Mouse (Mus musculus) embryonic facial prominence, embryonic 12.5 days (tissue): ENCODE results near the gene Usp39. TPM values are rescaled to one million over a fixed set of nuclear protein-coding genes. Genes with fewer than 3 reads are reported as not detected.

Experiments
- ATAC-seq: fragments of 200-750 bp; cut with Nextera tagmentation; 2 replicates; pipeline ENCODE4 v1.8.0; 2017; ENCODE audit not compliant: insufficient number of reproducible peaks, insufficient read depth, low FRiP score, low TSS enrichment
- H3K27ac ChIP-seq: fragments of 300-500 bp; sonication (generic); 2 replicates; pipeline ENCODE4 v1.5.1; 2016; ENCODE audit warnings: mild to moderate bottlenecking
- H3K27me3 ChIP-seq: fragments of 300-500 bp; sonication (generic); 2 replicates; pipeline ENCODE4 v1.6.1; 2016; ENCODE audit warnings: mild to moderate bottlenecking, moderate library complexity
- H3K36me3 ChIP-seq: fragments of 300-500 bp; sonication (generic); 2 replicates; pipeline ENCODE4 v1.6.1; 2016; ENCODE audit warnings: mild to moderate bottlenecking
- H3K4me1 ChIP-seq: fragments of 300-500 bp; sonication (generic); 2 replicates; pipeline ENCODE4 v1.6.1; 2016
- H3K4me2 ChIP-seq: fragments of 300-500 bp; sonication (generic); replicated peaks from 2 replicates; pipeline ENCODE4 v1.6.1; 2016; ENCODE audit warnings: mild to moderate bottlenecking, moderate library complexity
- H3K4me3 ChIP-seq: fragments of 300-500 bp; sonication (generic); 2 replicates; pipeline ENCODE4 v1.5.1; 2016; ENCODE audit warnings: mild to moderate bottlenecking
- H3K9ac ChIP-seq: fragments of 300-500 bp; sonication (generic); 2 replicates; pipeline ENCODE4 v1.6.1; 2016; ENCODE audit warnings: mild to moderate bottlenecking, moderate library complexity
- H3K9me3 ChIP-seq: fragments of 300-500 bp; sonication (generic); 2 replicates; pipeline ENCODE4 v1.6.1; 2016; ENCODE audit warnings: mild to moderate bottlenecking, moderate library complexity
- WGBS: fragments of 180-500 bp; shearing (Covaris S2); methylation state at CpG from one replicate; pipeline ENCODE4 v1.1.7; 2016; 5-methylcytosine and 5-hydroxymethylcytosine counted together
- polyA plus RNA-seq: library from polyadenylated mRNA; unstranded; fragments of >200 nt; fragmentation: Nextera tagmentation; extraction: Ambion mirVana; gene quantifications from 2 replicates; pipeline ENCODE4 v1.2.1, GENCODE M21; 2016

The Usp39 gene
- 64.5 and 67.4 TPM in 2 replicates for polyA plus RNA-seq

DNA sequence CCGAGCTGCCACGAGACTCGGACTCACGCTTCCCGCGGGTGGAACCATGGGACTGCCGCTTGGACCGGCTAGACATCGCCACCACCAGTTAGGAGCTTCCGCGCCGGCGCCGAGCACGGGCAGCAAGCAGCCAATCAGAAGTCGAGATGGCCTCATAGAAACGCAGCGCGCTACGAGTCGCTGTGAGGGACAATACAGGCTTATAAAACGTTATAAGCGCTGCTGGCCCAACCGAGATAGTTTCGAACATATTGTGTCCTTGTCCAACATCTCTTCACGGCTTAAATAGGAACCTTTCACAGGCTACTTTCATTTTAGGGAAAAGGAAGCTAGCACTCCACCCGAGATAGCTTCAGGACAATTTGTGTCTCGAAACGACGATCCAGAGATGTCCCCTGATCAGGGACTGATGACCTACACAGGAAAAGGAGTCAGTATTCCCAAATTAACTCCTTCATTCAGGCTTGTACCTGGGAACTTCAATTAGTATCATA lies at the start of gene Usp39:
Gene Usp39 (minus strand): TSS at position 111 of the 494 bp plus-strand sequence.
- Histone ChIP-seq H3K36me3 (peaks cover 9% of the 10 kb centered on the region), H3K9me3 (no peaks in the 10 kb centered on the region), H3K27ac (no peak within 1 kb of the TSS), H3K4me1 (peaks cover 21% of the 10 kb centered on the region), H3K4me3 (peak within 1 kb of the TSS; percentile 89), H3K9ac (peak within 1 kb of the TSS; percentile 91), H3K4me2 (peak within 1 kb of the TSS; percentile 94), H3K27me3 (no peaks in the 10 kb centered on the region)
- peak; percentile 54 for ATAC-seq
- under 1% methylated on average over 30 of the region's 30 CpGs for WGBS

- no peak overlapping the region for H3K27ac ChIP-seq
- H3K36me3 ChIP-seq, result no peaks in the 10 kb centered on the region
- H3K27me3 ChIP-seq, result no peaks in the 10 kb centered on the region
- no peak for ATAC-seq
- H3K4me3 ChIP-seq, result no peak overlapping the region
- peaks cover 18% of the 10 kb centered on the region; the same call in 1 of the 2 replicates for H3K4me1 ChIP-seq
- no peak overlapping the region for H3K9ac ChIP-seq
- no peak overlapping the region for H3K4me2 ChIP-seq
- 88% methylated on average over 5 of the region's 5 CpGs for WGBS
- H3K9me3 ChIP-seq, result no peaks in the 10 kb centered on the region
Measured at GRCm38 (mm10) chr6:72392341-72392740, 47.4 kb upstream of the Usp39 start.

GRCm38 (mm10) chr6:72390795-72391521 lies 46.0 kb upstream of the Usp39 start:
- no peaks in the 10 kb centered on the region for H3K36me3 ChIP-seq
- H3K27me3 ChIP-seq, result no peaks in the 10 kb centered on the region
- ATAC-seq, result 0 out of 2 replicates have a peak, but pooled peaks have one; percentile 47
- peak overlapping the region; percentile 90 for H3K27ac ChIP-seq
- H3K4me1 ChIP-seq, result peaks cover 18% of the 10 kb centered on the region; the same call in 1 of the 2 replicates
- H3K4me2 ChIP-seq, result peak overlapping the region; percentile 70
- peak overlapping the region; percentile 56 for H3K4me3 ChIP-seq
- H3K9me3 ChIP-seq, result no peaks in the 10 kb centered on the region; the same call in 1 of the 2 replicates
- H3K9ac ChIP-seq, result peak overlapping the region; percentile 66; the same call in 1 of the 2 replicates
- 13% methylated on average over 12 of the region's 12 CpGs for WGBS

DNA sequence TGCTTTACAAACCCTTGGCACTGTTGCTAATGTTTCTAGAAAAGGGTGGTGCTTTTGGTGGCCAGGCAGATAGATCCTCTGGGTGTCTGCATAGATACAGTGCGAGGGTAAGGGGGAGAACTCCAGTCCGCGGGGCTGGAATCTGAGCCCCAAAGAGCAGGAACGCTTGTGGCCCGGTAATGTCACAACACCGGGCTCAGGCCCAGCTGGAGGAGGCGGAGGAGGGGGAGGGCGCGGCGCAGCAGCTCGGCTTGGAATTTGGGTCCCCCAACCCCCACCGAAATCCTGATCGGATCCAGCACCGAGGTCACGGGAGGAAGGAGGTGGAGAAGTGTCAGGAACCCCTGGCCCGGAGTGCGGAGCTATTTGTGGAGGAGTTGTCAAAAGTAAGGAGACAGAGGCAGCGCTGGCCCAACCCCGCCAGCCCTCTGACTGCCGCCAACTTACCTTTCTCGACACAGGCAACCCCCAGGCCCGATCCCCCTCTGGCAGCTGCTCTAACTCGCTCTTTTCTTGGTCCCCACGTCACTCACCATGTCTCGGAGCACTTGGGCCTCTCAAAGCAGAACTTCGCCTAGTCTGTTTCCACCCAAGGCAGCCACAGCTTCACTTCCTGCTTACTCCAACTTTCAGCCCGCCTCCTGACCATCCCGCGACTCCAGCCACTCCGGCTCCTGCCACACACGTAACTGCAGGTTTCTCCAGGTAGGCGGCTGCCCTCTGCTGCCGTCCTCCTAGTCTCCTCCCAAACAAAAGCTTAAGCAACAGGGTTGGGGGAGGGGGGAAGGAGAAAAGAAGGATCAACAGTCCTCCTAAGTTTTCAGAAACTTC lies 45.2 kb upstream of the Usp39 start, which contains the start of gene Vamp8:
Gene Vamp8 (minus strand): TSS at position 763 of the 831 bp plus-strand sequence.
- Histone ChIP-seq H3K9ac (peak within 1 kb of the TSS; percentile 66), H3K27ac (peak within 1 kb of the TSS; percentile 90), H3K27me3 (no peaks in the 10 kb centered on the region), H3K9me3 (no peaks in the 10 kb centered on the region; the same call in 1 of the 2 replicates), H3K36me3 (peaks cover 4% of the 10 kb centered on the region), H3K4me1 (peaks cover 18% of the 10 kb centered on the region; the same call in 1 of the 2 replicates), H3K4me2 (peak within 1 kb of the TSS; percentile 70), H3K4me3 (peak within 1 kb of the TSS; percentile 56)
- peak; percentile 65; the same call in 1 of the 2 replicates for ATAC-seq
- WGBS, result under 1% methylated on average over 33 of the region's 33 CpGs

- 20% methylated on average over 13 of the region's 13 CpGs for WGBS
- no peaks in the 10 kb centered on the region for H3K27me3 ChIP-seq
- ATAC-seq, result no peak
- peaks cover 9% of the 10 kb centered on the region for H3K36me3 ChIP-seq
- peak overlapping the region; percentile 70 for H3K4me2 ChIP-seq
- peaks cover 18% of the 10 kb centered on the region; the same call in 1 of the 2 replicates for H3K4me1 ChIP-seq
- H3K27ac ChIP-seq, result peak overlapping the region; percentile 90
- no peaks in the 10 kb centered on the region; the same call in 1 of the 2 replicates for H3K9me3 ChIP-seq
- peak overlapping the region; percentile 56 for H3K4me3 ChIP-seq
- peak overlapping the region; percentile 66 for H3K9ac ChIP-seq
Measured at GRCm38 (mm10) chr6:72389471-72389940, 44.5 kb upstream of the Usp39 start.

- peak overlapping the region; percentile 22; the same call in 1 of the 2 replicates for H3K4me2 ChIP-seq
- H3K9me3 ChIP-seq, result no peaks in the 10 kb centered on the region; the same call in 1 of the 2 replicates
- H3K4me3 ChIP-seq, result no peak overlapping the region
- no peak for ATAC-seq
- H3K4me1 ChIP-seq, result peaks cover 18% of the 10 kb centered on the region; the same call in 1 of the 2 replicates
- peaks cover 9% of the 10 kb centered on the region for H3K36me3 ChIP-seq
- WGBS, result 86% methylated on average over 6 of the region's 6 CpGs
- no peaks in the 10 kb centered on the region for H3K27me3 ChIP-seq
- H3K9ac ChIP-seq, result no peak overlapping the region
- H3K27ac ChIP-seq, result no peak overlapping the region
Measured at GRCm38 (mm10) chr6:72388791-72389329, 43.9 kb upstream of the Usp39 start.

- Histone ChIP-seq H3K9me3 (no peaks in the 10 kb centered on the region; the same call in 1 of the 2 replicates), H3K9ac (no peak overlapping the region), H3K4me3 (no peak overlapping the region), H3K4me1 (peaks cover 18% of the 10 kb centered on the region; the same call in 1 of the 2 replicates), H3K4me2 (no peak overlapping the region), H3K36me3 (peaks cover 9% of the 10 kb centered on the region), H3K27ac (no peak overlapping the region), H3K27me3 (no peaks in the 10 kb centered on the region)
- no peak for ATAC-seq
- WGBS, result 65% methylated on average over 10 of the region's 10 CpGs
Measured at GRCm38 (mm10) chr6:72388266-72388665, 43.3 kb upstream of the Usp39 start.

- Histone ChIP-seq H3K4me2 (no peak overlapping the region), H3K4me1 (peaks cover 18% of the 10 kb centered on the region; the same call in 1 of the 2 replicates), H3K4me3 (no peak overlapping the region), H3K27me3 (no peaks in the 10 kb centered on the region), H3K36me3 (peaks cover 9% of the 10 kb centered on the region), H3K9me3 (no peaks in the 10 kb centered on the region; the same call in 1 of the 2 replicates), H3K9ac (no peak overlapping the region), H3K27ac (no peak overlapping the region)
- 61% methylated on average over 3 of the region's 3 CpGs for WGBS
- ATAC-seq, result no peak
Measured at GRCm38 (mm10) chr6:72387816-72388215, 42.8 kb upstream of the Usp39 start.

DNA sequence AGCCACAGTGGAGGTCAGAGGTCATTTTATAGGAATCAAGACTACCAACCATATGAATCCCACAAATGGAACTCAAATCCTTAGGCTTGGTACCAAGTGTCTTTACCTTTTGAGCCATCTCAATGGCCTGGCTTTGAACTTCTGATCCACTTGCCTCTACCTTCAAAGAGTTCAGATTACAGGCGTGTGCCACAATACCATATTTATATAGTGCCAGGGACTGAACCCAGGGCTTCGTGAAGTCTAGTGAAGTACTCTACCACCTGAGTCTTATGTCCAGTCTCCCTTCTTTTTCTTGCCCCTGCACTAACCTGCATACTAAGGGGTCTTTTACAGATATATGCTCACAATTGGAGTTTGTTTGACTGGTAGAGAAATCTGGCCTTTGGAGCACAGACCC lies 41.6 kb upstream of the Usp39 start:
- no peak overlapping the region for H3K4me3 ChIP-seq
- 89% methylated on average over 2 of the region's 2 CpGs for WGBS
- no peak for ATAC-seq

GRCm38 (mm10) chr6:72385258-72385657 lies 40.3 kb upstream of the Usp39 start:
- no peaks in the 10 kb centered on the region; the same call in 1 of the 2 replicates for H3K9me3 ChIP-seq
- no peak overlapping the region for H3K9ac ChIP-seq
- H3K4me1 ChIP-seq, result peaks cover 12% of the 10 kb centered on the region; the same call in 1 of the 2 replicates
- H3K4me3 ChIP-seq, result no peak overlapping the region
- WGBS, result 91% methylated on average over 4 of the region's 4 CpGs
- H3K36me3 ChIP-seq, result peaks cover 9% of the 10 kb centered on the region
- ATAC-seq, result no peak
- no peak overlapping the region for H3K4me2 ChIP-seq
- peaks cover 1% of the 10 kb centered on the region; the same call in 1 of the 2 replicates for H3K27me3 ChIP-seq
- H3K27ac ChIP-seq, result no peak overlapping the region

More for the DNA sequence above, 41.6 kb upstream of the Usp39 start:
- Histone ChIP-seq H3K27ac (no peak overlapping the region), H3K36me3 (peaks cover 9% of the 10 kb centered on the region), H3K9me3 (no peaks in the 10 kb centered on the region; the same call in 1 of the 2 replicates), H3K27me3 (no peaks in the 10 kb centered on the region), H3K9ac (no peak overlapping the region), H3K4me1 (peaks cover 18% of the 10 kb centered on the region; the same call in 1 of the 2 replicates), H3K4me2 (no peak overlapping the region)
